Mouse (Mus musculus): ENCODE data around the gene Cnot2. TPM values are rescaled to one million over a fixed set of nuclear protein-coding genes. Genes with fewer than 3 reads are reported as not detected.

Gene Cnot2
- total RNA-seq, 2 experiments from 2014 or later: 36.2 to 40.6 TPM

- intact Hi-C loops (cut with DNase I; ENCODE audit: low total_unique reads): no loop called here
These were observed 136.5 kb downstream of the Cnot2 start for GRCm38 (mm10) chr10:116444826-116445225.

GRCm38 (mm10) chr10:116444371-116444770 is 136.9 kb downstream of the Cnot2 start:
- intact Hi-C loops (cut with DNase I; ENCODE audit: low total_unique reads): no loop called here
- DNase-seq: no peak

More at GRCm38 (mm10) chr10:116444826-116445225, 136.5 kb downstream of the Cnot2 start:
- no peak for DNase-seq

- no peak for DNase-seq
- intact Hi-C loops (cut with DNase I; ENCODE audit: low total_unique reads): no loop called here
These were observed 140.4 kb downstream of the Cnot2 start for GRCm38 (mm10) chr10:116440946-116441345.

GRCm38 (mm10) chr10:116440088-116440487 is 141.2 kb downstream of the Cnot2 start:
- intact Hi-C loops (cut with DNase I; ENCODE audit: low total_unique reads): no loop called here
- DNase-seq: no peak

GRCm38 (mm10) chr10:116435455-116435854 is 145.9 kb downstream of the Cnot2 start:
- DNase-seq: no peak
- intact Hi-C loops (cut with DNase I; ENCODE audit: low total_unique reads): no loop called here

Small RNA genes within 50 kb of the gene (microRNA-seq; reads per million reads assigned to microRNA genes)
- 0 reads per million in 2 experiments for gene Gm25190

Other genes with a start within 250 kb of the Cnot2 start
- gene Kcnmb4, start 107.6 kb downstream of the Cnot2 start, total RNA-seq (2021): 1 to 10 TPM; 1.2 to 1.3 TPM

Measured in gastrocnemius, postnatal 14 days (tissue).